Mouse (Mus musculus) kidney, postnatal 0 days (tissue): ENCODE measurements around the gene Btbd18. TPM values are rescaled to one million over a fixed set of nuclear protein-coding genes. Genes with fewer than 3 reads are reported as not detected.
A peak's percentile ranks its signal among the peaks of the same experiment; 100 is the strongest.

ENCODE experiments used
- ATAC-seq: fragments of 200-750 bp; cut with Nextera tagmentation; replicated peaks from 2 replicates; pipeline ENCODE4 v1.8.0; 2017; ENCODE audit warnings: low read depth, moderate number of reproducible peaks, moderate TSS enrichment, moderate library complexity; ENCODE audit not compliant: low FRiP score
- DNase-seq: peaks from one replicate; pipeline ENCODE4 v3.0.0-alpha.2; 2016; ENCODE audit warnings: low spot score
- H3K27ac ChIP-seq: fragments of 300-500 bp; sonication (generic); 2 replicates; pipeline ENCODE4 v1.5.1; 2014; ENCODE audit warnings: mild to moderate bottlenecking
- H3K27me3 ChIP-seq: fragments of 300-500 bp; sonication (generic); 2 replicates; pipeline ENCODE4 v1.6.1; 2014; ENCODE audit warnings: low read length, mixed read lengths; ENCODE audit not compliant: insufficient read depth
- H3K36me3 ChIP-seq: fragments of 300-500 bp; sonication (generic); 2 replicates; pipeline ENCODE4 v1.6.1; 2014; ENCODE audit warnings: low read length, mixed read lengths; ENCODE audit not compliant: insufficient read depth
- H3K4me1 ChIP-seq: fragments of 300-500 bp; sonication (generic); replicated peaks from 2 replicates; pipeline ENCODE4 v1.6.1; 2014; ENCODE audit warnings: antibody characterized with exemption, low read length, mixed read lengths; ENCODE audit not compliant: insufficient read depth
- H3K4me2 ChIP-seq: fragments of 300-500 bp; sonication (generic); 2 replicates; pipeline ENCODE4 v1.6.1; 2014; ENCODE audit warnings: mild to moderate bottlenecking, low read length, moderate library complexity, mixed read lengths
- H3K4me3 ChIP-seq: fragments of 300-500 bp; sonication (generic); replicated peaks from 2 replicates; pipeline ENCODE4 v1.5.1; 2014; ENCODE audit warnings: low read depth, low read length
- H3K9ac ChIP-seq: fragments of 300-500 bp; sonication (generic); 2 replicates; pipeline ENCODE4 v1.6.1; 2014; ENCODE audit warnings: low read depth, low read length
- H3K9me3 ChIP-seq: fragments of 300-500 bp; sonication (generic); replicated peaks from 2 replicates; pipeline ENCODE4 v1.6.1; 2016; ENCODE audit warnings: low read length, inconsistent platforms, mixed read lengths
- CTCF ChIP-seq: IDR thresholded peaks from 2 replicates; pipeline ENCODE4 v1.5.1; 2016; ENCODE audit warnings: antibody characterized with exemption, low read depth, mild to moderate bottlenecking, moderate library complexity
- WGBS: fragments of 180-500 bp; shearing (Covaris S2); extraction: QIAGEN DNeasy Blood & Tissue Kit; methylation state at CpG from one replicate; pipeline ENCODE4 v1.1.7; 2014; 5-methylcytosine and 5-hydroxymethylcytosine counted together
- polyA plus RNA-seq: library from polyadenylated mRNA; unstranded; fragments of >200 nt; fragmentation: Nextera tagmentation; extraction: Ambion mirVana; gene quantifications from 2 replicates; pipeline ENCODE4 v1.2.1, GENCODE M21; 2015

The Btbd18 gene
- polyA plus RNA-seq, 1 experiment from 2014 or later, result 0.18 TPM

GRCm38 (mm10) chr2:84677270-84677967 is 18.5 kb downstream of the Btbd18 start:
- 9% methylated on average over 22 of the region's 22 CpGs for WGBS

GRCm38 (mm10) chr2:84677968-84678880 is 19.3 kb downstream of the Btbd18 start, which contains the start of the genes Gm28635 and Med19:
Gene Gm28635, minus strand, starts transcription at chr2:84678041.
Gene Med19, plus strand, starts transcription at chr2:84678402.
- peak; percentile 19; the same call in 1 of the 2 replicates for TF ChIP-seq CTCF
- WGBS, result under 1% methylated on average over 44 of the region's 44 CpGs

More at GRCm38 (mm10) chr2:84677270-84677967, 18.5 kb downstream of the Btbd18 start:
- peak overlapping the region; percentile 61 for H3K9ac ChIP-seq
- TF ChIP-seq CTCF, result peak; percentile 63
- peak overlapping the region; percentile 77 for H3K4me2 ChIP-seq
- peaks cover 26% of the 10 kb centered on the region for H3K36me3 ChIP-seq
- peak; percentile 60 for DNase-seq
- ATAC-seq, result peak; percentile 52
- H3K27me3 ChIP-seq, result no peaks in the 10 kb centered on the region
- H3K27ac ChIP-seq, result peak overlapping the region; percentile 75
- peak overlapping the region; percentile 83 for H3K4me3 ChIP-seq
- H3K4me1 ChIP-seq, result peaks cover 10% of the 10 kb centered on the region; the same call in 1 of the 2 replicates
- no peaks in the 10 kb centered on the region for H3K9me3 ChIP-seq

GRCm38 (mm10) chr2:84679016-84679415 is 20.1 kb downstream of the Btbd18 start, which contains the start of gene Tmx2:
Gene Tmx2, minus strand, starts transcription at chr2:84679140.
- Histone ChIP-seq H3K9ac (peak within 1 kb of the TSS; percentile 82), H3K4me3 (peak within 1 kb of the TSS; percentile 83), H3K9me3 (no peaks in the 10 kb centered on the region), H3K4me2 (peak within 1 kb of the TSS; percentile 89), H3K36me3 (peaks cover 15% of the 10 kb centered on the region), H3K27ac (peak within 1 kb of the TSS; percentile 77), H3K27me3 (no peaks in the 10 kb centered on the region), H3K4me1 (peaks cover 10% of the 10 kb centered on the region; the same call in 1 of the 2 replicates)
- TF ChIP-seq CTCF, result no peak
- DNase-seq, result no peak
- 13% methylated on average over 8 of the region's 8 CpGs for WGBS
- no peak for ATAC-seq

More at GRCm38 (mm10) chr2:84677968-84678880, 19.3 kb downstream of the Btbd18 start, which contains the start of the genes Gm28635 and Med19:
- Histone ChIP-seq H3K27ac (peak within 1 kb of the TSS; percentile 77), H3K9ac (peak within 1 kb of the TSS; percentile 82), H3K36me3 (peaks cover 18% of the 10 kb centered on the region), H3K4me2 (peak within 1 kb of the TSS; percentile 89), H3K4me3 (peak within 1 kb of the TSS; percentile 83), H3K27me3 (no peaks in the 10 kb centered on the region), H3K4me1 (peaks cover 10% of the 10 kb centered on the region; the same call in 1 of the 2 replicates), H3K9me3 (no peaks in the 10 kb centered on the region)
- DNase-seq (peak; percentile 100), ATAC-seq (peak; percentile 100)

- Histone ChIP-seq H3K4me1 (peaks cover 3% of the 10 kb centered on the region; the same call in 1 of the 2 replicates), H3K27ac (no peak overlapping the region), H3K9me3 (no peaks in the 10 kb centered on the region), H3K27me3 (no peaks in the 10 kb centered on the region), H3K9ac (no peak overlapping the region), H3K36me3 (peaks cover 14% of the 10 kb centered on the region; the same call in 1 of the 2 replicates), H3K4me2 (no peak overlapping the region), H3K4me3 (no peak overlapping the region)
- 85% methylated on average over 6 of the region's 6 CpGs for WGBS
- no peak for DNase-seq
- ATAC-seq, result no peak
- TF ChIP-seq CTCF, result no peak
These were observed 23.8 kb downstream of the Btbd18 start for GRCm38 (mm10) chr2:84682605-84683183.

- H3K9ac ChIP-seq, result no peak overlapping the region
- H3K27ac ChIP-seq, result no peak overlapping the region
- TF ChIP-seq CTCF, result no peak
- 85% methylated on average over 2 of the region's 2 CpGs for WGBS
- no peak overlapping the region for H3K4me2 ChIP-seq
- no peaks in the 10 kb centered on the region for H3K27me3 ChIP-seq
- DNase-seq (no peak), ATAC-seq (no peak)
- H3K36me3 ChIP-seq, result peaks cover 54% of the 10 kb centered on the region
- no peaks in the 10 kb centered on the region for H3K9me3 ChIP-seq
- H3K4me3 ChIP-seq, result no peak overlapping the region
- no peaks in the 10 kb centered on the region for H3K4me1 ChIP-seq
These were observed 29.4 kb downstream of the Btbd18 start for GRCm38 (mm10) chr2:84688080-84688844.
